Mouse (Mus musculus) G1E-ER4 (cell line): ENCODE data around the gene Ppm1j. TPM values are rescaled to one million over a fixed set of nuclear protein-coding genes. Genes with fewer than 3 reads are reported as not detected.

Source experiments
- GATA1 ChIP-seq: IDR thresholded peaks from one replicate; pipeline ENCODE4 v1.8.0; 2012; ENCODE audit warnings: low read length, inconsistent platforms
- polyA plus RNA-seq: library from polyadenylated mRNA; stranded (reverse); fragments of >175 nt; gene quantifications from 2 replicates; pipeline ENCODE4 v1.2.3, GENCODE M21; 2012

Ppm1j gene
- polyA plus RNA-seq, 1 experiment = not detected

DNA sequence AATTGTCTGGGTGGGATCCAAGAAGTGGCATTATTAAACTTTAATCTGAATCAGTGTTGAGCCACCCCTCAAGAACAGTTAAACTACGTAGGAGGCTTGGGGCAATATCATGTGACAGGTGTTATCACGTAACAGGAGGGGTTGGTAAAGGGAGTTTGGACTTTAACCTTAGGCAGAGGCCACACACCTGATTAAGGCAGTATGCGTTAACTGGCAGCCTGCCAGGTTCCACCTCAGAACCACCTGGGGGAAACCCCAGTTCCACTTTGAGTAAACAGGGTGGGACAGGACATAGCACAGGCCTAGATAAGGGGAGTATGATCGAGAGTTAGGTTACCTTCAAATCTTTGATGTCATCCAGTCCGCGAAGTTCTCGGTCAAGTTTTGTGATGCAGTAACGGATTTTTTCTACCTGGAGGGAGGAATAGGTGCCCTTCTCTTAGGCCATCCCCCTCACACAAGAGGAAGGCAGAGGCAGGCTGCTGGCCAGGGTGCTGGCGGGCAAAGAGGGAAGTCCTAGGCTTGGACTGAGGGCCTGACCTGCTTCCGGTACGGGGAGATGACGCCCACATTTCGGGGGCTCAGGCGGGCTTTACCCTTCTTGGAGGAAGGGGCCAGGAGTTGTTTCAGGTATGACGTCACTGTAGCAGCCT is 15.7 kb downstream of the Ppm1j start:
- no peak for TF ChIP-seq GATA1

- no peak for TF ChIP-seq GATA1
These were observed 19.8 kb downstream of the Ppm1j start for GRCm38 (mm10) chr3:104800681-104801080.

- TF ChIP-seq GATA1 = no peak
These were observed 20.6 kb downstream of the Ppm1j start for GRCm38 (mm10) chr3:104801481-104801880.

- TF ChIP-seq GATA1 = no peak
These were observed 23.5 kb downstream of the Ppm1j start for GRCm38 (mm10) chr3:104804312-104804711.

GRCm38 (mm10) chr3:104805539-104805938 is 24.7 kb downstream of the Ppm1j start:
- no peak for TF ChIP-seq GATA1

DNA sequence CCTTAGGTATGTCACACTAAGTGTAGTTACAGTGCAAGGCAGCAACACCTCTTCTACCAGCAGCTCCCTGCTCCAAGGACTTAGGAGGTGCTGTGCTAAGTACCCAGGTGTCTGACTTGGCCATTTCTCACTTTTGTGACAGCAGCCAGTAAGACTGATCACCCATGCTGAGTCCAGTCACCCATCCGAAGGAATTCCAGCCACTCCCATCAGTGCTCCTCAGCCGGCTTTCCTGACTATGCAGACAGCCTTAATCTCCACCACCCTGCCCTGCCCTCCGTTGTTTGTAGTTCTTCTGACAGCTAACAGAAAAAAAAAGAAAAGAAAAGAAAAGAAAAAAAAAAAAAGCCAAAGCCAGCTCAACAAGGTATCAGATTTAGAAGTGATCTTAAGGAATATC is 30.9 kb downstream of the Ppm1j start:
- no peak for TF ChIP-seq GATA1

DNA sequence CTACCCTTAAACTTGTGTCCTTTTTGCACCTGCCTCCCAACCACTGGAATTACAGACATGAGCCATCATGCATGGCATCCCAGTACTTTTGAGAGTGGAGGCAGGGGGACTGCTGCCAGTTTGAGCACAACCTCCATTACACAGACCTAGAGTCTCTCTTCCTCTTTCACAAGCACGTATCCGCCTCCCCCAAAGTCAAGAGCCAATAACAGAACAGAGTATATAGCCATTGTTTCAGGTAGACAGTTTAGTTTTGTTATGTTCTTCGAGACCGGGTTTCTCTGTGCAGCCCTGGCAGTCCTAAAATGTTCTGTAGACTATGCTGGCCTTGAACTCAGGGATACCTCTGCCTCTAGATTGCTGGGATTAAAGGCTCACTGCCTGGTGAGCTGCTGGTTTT is 31.4 kb downstream of the Ppm1j start:
- no peak for TF ChIP-seq GATA1

DNA sequence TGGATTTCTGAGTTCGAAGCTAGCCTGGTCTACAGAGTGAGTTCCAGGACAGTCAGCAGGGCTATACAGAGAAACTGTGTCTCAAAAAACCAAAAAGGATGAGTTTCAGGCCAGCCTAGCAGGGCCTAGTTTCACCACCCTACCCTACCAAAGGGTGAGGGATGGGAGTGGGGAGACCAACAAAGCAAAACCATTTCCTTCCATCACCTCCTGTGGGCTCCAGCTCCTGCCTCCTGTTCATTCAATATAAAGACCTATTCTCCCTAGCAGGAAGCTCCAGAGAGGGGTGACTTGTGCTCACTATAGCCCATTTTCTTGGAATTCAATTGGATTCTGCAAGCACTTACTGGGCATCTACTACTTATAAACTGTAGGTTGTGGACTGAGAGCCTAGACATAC is 33.9 kb downstream of the Ppm1j start:
- no peak for TF ChIP-seq GATA1

GRCm38 (mm10) chr3:104815346-104815745 is 34.5 kb downstream of the Ppm1j start:
- TF ChIP-seq GATA1 = no peak

DNA sequence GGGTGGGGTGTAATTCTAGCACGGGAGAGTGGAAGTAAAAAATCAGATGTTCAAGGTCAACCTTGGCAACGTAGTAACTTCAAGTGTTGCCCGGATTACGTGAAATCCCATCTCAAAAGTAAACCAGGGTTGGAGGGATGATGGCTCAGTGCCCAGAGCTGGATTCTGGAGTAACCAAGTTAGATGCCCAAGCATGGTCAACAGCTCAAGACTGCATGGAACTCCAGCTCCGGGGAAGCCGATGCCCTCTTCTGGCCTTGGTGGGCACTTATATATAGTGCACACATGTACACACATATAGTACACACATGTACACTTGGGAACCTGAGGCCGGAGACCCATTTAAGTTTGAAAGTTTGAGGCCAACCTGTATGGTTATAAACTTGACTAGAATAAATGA is 35.3 kb downstream of the Ppm1j start:
- no peak for TF ChIP-seq GATA1

DNA sequence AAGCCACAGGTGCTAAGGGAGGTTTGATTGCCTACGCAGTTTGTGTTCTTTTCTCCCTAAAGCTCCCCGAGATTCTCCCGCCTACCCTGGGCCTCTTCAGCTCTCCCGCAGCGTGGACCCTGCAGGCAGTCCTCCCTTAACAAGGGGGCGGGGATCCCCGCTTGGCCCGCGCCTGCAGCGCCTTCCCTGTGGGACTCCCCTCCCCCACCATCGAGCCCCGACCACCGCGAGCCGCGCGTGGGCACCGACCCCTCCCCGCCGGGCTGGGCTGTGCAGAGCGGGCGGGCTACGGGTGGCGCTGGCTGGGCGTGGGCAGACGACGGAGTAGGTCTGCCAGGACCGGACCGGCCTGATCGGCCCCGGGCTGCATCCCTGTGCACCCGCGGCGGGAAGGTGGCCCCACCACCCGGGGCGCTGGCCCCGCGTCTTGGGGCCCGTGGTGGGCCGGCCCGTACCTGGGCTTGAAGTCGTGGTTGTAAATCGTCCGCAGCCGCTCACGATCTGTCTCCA is 36.7 kb downstream of the Ppm1j start:
- TF ChIP-seq GATA1 = no peak

- TF ChIP-seq GATA1 = no peak
These were observed 37.3 kb downstream of the Ppm1j start, which contains the start of gene Mov10 for GRCm38 (mm10) chr3:104817991-104818748. Mov10 (minus strand) TSS chr3:104818563.

- TF ChIP-seq GATA1 = no peak
These were observed 37.9 kb downstream of the Ppm1j start for GRCm38 (mm10) chr3:104818749-104819134.

GRCm38 (mm10) chr3:104820426-104820825 is 39.6 kb downstream of the Ppm1j start:
- no peak for TF ChIP-seq GATA1

DNA sequence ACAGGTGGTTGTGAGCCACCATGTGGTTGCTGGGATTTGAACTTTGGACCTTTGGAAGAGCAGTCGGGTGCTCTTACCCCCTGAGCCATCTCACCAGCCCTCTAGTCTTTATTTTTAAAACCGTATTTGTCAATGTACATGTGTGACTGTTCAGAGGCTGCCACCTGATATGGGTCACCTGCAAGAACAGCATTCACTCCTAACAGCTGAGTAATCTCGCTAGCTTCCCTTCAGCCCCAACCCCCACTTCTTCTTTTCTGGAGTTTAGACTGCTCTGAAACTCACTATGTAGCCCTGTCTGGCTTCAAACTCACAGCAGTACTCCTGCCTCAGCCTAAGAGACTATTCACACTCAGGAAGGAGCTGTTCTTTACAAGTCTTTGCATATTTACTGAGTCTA is 41.6 kb downstream of the Ppm1j start:
- no peak for TF ChIP-seq GATA1

Other genes starting within 250 kb of the Ppm1j start
- 70.1 and 98.8 TPM in 2 replicates for gene Slc16a1, start 142.4 kb upstream of the Ppm1j start, polyA plus RNA-seq
- gene Fam19a3, start 784 bp downstream of the Ppm1j start, polyA plus RNA-seq = not detected in 2 replicates
- 0.25 and 0.31 TPM in 2 replicates for gene Rhoc, start 7.3 kb downstream of the Ppm1j start, polyA plus RNA-seq
- 42.9 and 49.6 TPM in 2 replicates for gene Mov10, start 37.5 kb downstream of the Ppm1j start, polyA plus RNA-seq
- 4.8 and 5.1 TPM in 2 replicates for gene St7l, start 82.9 kb downstream of the Ppm1j start, polyA plus RNA-seq
- 9.2 and 11.8 TPM in 2 replicates for gene Capza1, start 83.4 kb downstream of the Ppm1j start, polyA plus RNA-seq
- gene Wnt2b, start 180.9 kb downstream of the Ppm1j start, polyA plus RNA-seq = not detected in 2 replicates